Mouse (Mus musculus): ENCODE results near the gene Zcchc4. TPM values are rescaled to one million over a fixed set of nuclear protein-coding genes. Genes with fewer than 3 reads are reported as not detected.
A peak's percentile ranks its signal among the peaks of the same experiment; 100 is the strongest.

Zcchc4 gene
- polyA plus RNA-seq (2014; fragmentation: Nextera tagmentation; extraction: Ambion mirVana): 9.7 and 12.9 TPM in 2 replicates

DNA sequence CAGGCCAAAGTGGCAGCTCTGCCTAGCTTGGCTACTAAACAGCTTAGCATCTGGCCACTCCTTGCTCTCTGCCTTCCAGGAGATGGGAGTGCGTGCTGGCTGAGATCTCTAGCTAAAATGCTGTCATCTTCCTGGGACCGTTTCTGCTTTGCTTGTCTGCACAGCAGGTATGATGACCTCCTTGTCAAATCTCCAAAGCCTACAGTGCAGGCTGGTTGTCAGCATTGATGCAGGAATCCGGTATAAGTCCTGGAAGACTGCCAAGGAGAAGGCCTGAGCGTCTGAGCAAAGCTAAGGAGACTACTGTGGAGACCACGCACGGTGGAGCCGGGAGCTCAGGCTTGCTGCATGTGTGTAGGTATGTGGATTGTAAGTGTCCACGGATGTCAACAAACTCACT, at the start of gene Zcchc4:
Zcchc4 (plus strand) TSS at position 173 of the 400 bp plus-strand sequence.
- H3K4me3 ChIP-seq (ENCODE audit: low read depth, low read length): no peak within 1 kb of the TSS
- H3K9me3 ChIP-seq (ENCODE audit: control insufficient read depth, low read length): no peaks in the 10 kb centered on the region
- peak; percentile 26; the same call in 1 of the 2 replicates for ATAC-seq (ENCODE audit: low read depth)
- no peak within 1 kb of the TSS for H3K9ac ChIP-seq (ENCODE audit: low read depth, low read length)
- no peaks in the 10 kb centered on the region for H3K4me1 ChIP-seq (ENCODE audit: control insufficient read depth, insufficient read depth, low read length)
- H3K36me3 ChIP-seq (ENCODE audit: control insufficient read depth, insufficient read depth, low read length): no peaks in the 10 kb centered on the region
- peak; percentile 45 for DNase-seq (ENCODE audit: low spot score)
- no peak within 1 kb of the TSS for H3K27ac ChIP-seq (replicated peaks; ENCODE audit: low read depth, low read length)
- WGBS: 64% methylated on average over 8 of the region's 8 CpGs
- H3K4me2 ChIP-seq (ENCODE audit: low read depth, low read length): no peak within 1 kb of the TSS
- H3K27me3 ChIP-seq (replicated peaks; ENCODE audit: control insufficient read depth, insufficient read depth, low read length): no peaks in the 10 kb centered on the region

DNA sequence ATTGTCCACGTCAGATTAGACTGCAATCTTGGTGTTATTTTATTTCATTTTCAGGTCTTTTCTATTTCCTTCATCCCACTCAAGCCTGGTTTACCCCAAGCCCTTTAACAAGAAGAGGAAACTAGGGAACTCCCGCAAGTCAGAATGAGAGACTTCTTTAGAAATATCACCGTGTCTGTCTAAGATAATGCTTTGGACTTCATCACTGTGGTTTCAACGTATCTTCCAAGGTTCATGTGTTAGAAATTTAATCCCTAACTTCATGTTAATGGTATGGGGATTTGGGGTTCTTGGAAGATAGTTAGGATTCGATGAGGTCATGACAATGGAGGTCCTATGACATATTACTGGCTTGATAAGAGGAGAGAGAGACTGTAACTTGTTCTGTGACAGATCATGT, 47.5 kb upstream of the Zcchc4 start:
- WGBS: 82% methylated on average over 5 of the region's 5 CpGs
- Histone ChIP-seq H3K9ac (ENCODE audit: low read depth, low read length) (no peak overlapping the region), H3K36me3 (ENCODE audit: control insufficient read depth, insufficient read depth, low read length) (no peaks in the 10 kb centered on the region), H3K9me3 (ENCODE audit: control insufficient read depth, low read length) (no peaks in the 10 kb centered on the region), H3K27me3 (replicated peaks; ENCODE audit: control insufficient read depth, insufficient read depth, low read length) (no peaks in the 10 kb centered on the region), H3K27ac (replicated peaks; ENCODE audit: low read depth, low read length) (no peak overlapping the region), H3K4me3 (ENCODE audit: low read depth, low read length) (no peak overlapping the region), H3K4me1 (ENCODE audit: control insufficient read depth, insufficient read depth, low read length) (no peaks in the 10 kb centered on the region), H3K4me2 (ENCODE audit: low read depth, low read length) (no peak overlapping the region)
- ATAC-seq (ENCODE audit: low read depth) (no peak), DNase-seq (ENCODE audit: low spot score) (no peak)

DNA sequence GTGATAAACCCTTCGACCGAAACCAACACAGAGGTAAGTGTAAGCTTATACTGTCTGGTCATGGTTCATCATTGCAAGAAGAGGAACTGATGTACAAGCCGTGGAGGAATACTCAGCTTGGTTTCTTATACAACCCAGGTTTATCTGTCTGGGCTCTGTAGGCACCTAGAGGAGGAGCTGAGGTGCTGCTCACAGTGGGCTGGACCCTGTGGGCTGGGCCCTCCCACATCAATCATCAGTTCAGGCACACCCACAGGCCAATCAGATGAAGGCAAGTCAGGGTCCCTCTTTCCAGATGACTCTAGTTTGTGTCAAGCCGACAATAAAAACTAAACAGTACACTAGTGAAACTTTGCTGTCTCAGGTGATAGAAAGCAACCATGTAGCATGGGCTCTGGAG, 42.4 kb upstream of the Zcchc4 start:
- no peak for ATAC-seq (ENCODE audit: low read depth)
- 72% methylated on average over 4 of the region's 4 CpGs for WGBS
- DNase-seq (ENCODE audit: low spot score): no peak

DNA sequence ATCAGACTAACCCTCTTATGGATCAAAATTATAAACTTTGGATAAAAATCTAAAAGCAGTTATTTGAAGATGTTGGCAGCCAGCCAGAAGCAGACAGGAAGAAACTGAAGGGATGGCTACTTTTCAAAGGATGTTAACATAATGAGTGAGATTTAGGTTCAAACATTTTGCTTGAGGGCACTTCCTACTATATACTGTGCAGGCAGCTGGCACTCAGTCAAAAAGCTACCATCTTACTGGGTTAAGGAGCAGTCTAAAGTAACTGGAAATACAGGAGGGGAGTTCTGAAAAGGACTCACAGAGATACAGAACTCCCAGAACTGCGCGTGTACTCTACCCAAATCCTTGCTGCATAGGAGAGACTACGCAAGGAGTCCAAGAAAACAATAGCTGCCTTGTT, 39.2 kb upstream of the Zcchc4 start:
- no peak; the same call in 1 of the 2 replicates for ATAC-seq (ENCODE audit: low read depth)
- 39% methylated on average over 3 of the region's 3 CpGs for WGBS
- 0 out of 2 replicates have a peak, but pooled peaks cover 3% of the 10 kb centered on the region for H3K4me1 ChIP-seq (ENCODE audit: control insufficient read depth, insufficient read depth, low read length)
- no peak overlapping the region for H3K27ac ChIP-seq (replicated peaks; ENCODE audit: low read depth, low read length)
- DNase-seq (ENCODE audit: low spot score): peak; percentile 82
- H3K36me3 ChIP-seq (ENCODE audit: control insufficient read depth, insufficient read depth, low read length): no peaks in the 10 kb centered on the region
- H3K9ac ChIP-seq (ENCODE audit: low read depth, low read length): no peak overlapping the region
- no peaks in the 10 kb centered on the region for H3K9me3 ChIP-seq (ENCODE audit: control insufficient read depth, low read length)
- no peaks in the 10 kb centered on the region for H3K27me3 ChIP-seq (replicated peaks; ENCODE audit: control insufficient read depth, insufficient read depth, low read length)
- H3K4me2 ChIP-seq (ENCODE audit: low read depth, low read length): no peak overlapping the region
- no peak overlapping the region for H3K4me3 ChIP-seq (ENCODE audit: low read depth, low read length)

More for the DNA sequence above, 42.4 kb upstream of the Zcchc4 start:
- Histone ChIP-seq H3K27ac (replicated peaks; ENCODE audit: low read depth, low read length) (no peak overlapping the region), H3K9me3 (ENCODE audit: control insufficient read depth, low read length) (no peaks in the 10 kb centered on the region), H3K27me3 (replicated peaks; ENCODE audit: control insufficient read depth, insufficient read depth, low read length) (no peaks in the 10 kb centered on the region), H3K4me3 (ENCODE audit: low read depth, low read length) (no peak overlapping the region), H3K36me3 (ENCODE audit: control insufficient read depth, insufficient read depth, low read length) (no peaks in the 10 kb centered on the region), H3K4me2 (ENCODE audit: low read depth, low read length) (no peak overlapping the region), H3K9ac (ENCODE audit: low read depth, low read length) (no peak overlapping the region), H3K4me1 (ENCODE audit: control insufficient read depth, insufficient read depth, low read length) (0 out of 2 replicates have a peak, but pooled peaks cover 3% of the 10 kb centered on the region)

DNA sequence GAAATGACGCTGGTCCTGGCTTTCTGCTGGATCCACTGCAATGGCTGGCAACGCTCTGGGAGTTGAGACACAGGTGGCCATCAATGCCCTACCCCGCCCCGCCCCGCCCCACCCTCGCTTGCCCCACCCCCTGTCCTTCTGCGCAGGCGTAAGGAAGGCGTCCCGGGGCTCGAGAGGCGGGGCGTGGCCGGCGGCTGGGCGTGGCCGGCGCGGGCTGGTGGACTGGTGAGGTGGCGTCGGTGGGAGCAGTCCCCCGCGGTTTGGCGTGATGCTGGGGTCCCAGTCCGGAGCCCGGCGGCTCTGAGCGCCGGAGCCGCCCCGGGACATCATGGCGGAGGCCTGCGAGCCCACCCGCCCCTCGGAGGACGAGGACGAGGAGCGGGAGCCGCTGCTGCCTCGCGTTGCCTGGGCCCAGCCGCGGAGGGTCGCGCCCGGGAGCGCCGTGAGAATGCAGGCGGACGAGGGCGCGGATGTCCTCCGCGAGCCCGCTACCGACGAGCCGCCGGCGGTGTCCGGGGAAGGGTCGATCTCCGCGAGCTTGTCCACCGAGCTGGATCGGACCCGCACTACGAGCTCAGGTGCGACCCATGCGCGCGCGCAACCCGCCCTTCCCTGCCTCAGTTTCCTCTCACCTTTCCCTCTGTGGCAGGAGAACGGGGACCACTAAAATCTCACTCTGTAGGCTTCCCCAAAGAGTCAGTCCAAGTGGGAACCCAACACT, 33.7 kb upstream of the Zcchc4 start, which contains the start of gene Pi4k2b:
Pi4k2b (plus strand) TSS at position 184 of the 721 bp plus-strand sequence.
- H3K9ac ChIP-seq (ENCODE audit: low read depth, low read length): peak within 1 kb of the TSS; percentile 88
- ATAC-seq (ENCODE audit: low read depth) (peak; percentile 94), DNase-seq (ENCODE audit: low spot score) (peak; percentile 83)
- peaks cover 9% of the 10 kb centered on the region; the same call in 1 of the 2 replicates for H3K4me1 ChIP-seq (ENCODE audit: control insufficient read depth, insufficient read depth, low read length)
- H3K9me3 ChIP-seq (ENCODE audit: control insufficient read depth, low read length): no peaks in the 10 kb centered on the region
- H3K27ac ChIP-seq (replicated peaks; ENCODE audit: low read depth, low read length): peak within 1 kb of the TSS; percentile 84
- 0% methylated on average over 14 of the region's 75 CpGs for WGBS
- peak within 1 kb of the TSS; percentile 73 for H3K4me2 ChIP-seq (ENCODE audit: low read depth, low read length)
- no peaks in the 10 kb centered on the region for H3K27me3 ChIP-seq (replicated peaks; ENCODE audit: control insufficient read depth, insufficient read depth, low read length)
- H3K4me3 ChIP-seq (ENCODE audit: low read depth, low read length): peak within 1 kb of the TSS; percentile 86
- H3K36me3 ChIP-seq (ENCODE audit: control insufficient read depth, insufficient read depth, low read length): no peaks in the 10 kb centered on the region

DNA sequence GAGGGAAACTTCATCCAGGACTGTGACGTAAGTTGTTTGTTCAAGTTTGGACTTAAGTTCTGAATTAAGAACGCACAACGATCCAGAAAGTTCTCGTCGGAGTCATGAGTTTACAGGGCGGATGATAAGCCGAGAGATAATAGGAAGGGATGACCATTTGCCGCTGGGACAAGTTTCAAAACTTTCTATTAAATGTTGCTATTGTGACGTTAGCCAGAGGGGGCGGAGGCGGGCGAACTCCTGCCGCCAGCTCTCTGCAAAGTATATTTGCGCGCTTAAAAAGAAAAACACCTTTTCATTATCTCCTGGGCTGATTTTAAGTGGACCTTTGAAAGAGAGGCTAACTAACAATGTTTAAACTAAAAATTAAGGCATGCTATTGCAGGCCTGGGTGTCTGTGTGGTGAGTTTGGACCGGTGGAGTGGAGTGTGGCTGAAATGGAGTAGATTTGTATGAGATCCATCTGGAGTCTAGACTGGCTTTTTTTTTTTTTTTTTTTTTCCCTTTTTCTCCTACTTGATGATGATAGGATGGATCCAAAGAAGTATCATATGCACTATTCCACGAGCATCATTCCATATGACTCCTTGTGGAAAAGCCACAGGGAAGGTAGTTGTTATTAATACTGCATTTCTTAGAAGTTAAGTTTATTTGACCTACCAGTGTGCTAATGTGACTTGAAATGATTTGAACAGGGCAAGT, 32.9 kb upstream of the Zcchc4 start:
- peak; percentile 59 for DNase-seq (ENCODE audit: low spot score)

DNA sequence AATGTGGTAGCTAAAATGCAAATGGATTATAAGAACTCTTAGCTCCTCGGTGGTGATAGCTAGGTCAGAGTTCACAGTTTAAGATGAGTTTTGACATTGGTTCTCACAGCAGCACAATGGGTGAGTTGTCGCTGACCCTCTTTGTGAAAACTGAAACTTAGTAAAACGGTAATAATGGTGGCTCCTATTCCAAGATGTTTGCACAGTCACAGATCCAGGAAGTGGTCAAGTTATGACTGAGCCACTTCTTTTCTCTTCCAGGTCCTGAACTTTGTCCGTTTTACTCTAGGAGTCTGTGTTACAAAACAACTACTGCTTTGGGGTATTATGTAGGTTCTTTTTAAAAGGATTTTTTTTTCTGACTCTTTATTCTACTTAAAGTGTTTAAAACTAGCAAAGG, 32.0 kb upstream of the Zcchc4 start:
- Histone ChIP-seq H3K27ac (replicated peaks; ENCODE audit: low read depth, low read length) (no peak overlapping the region), H3K9ac (ENCODE audit: low read depth, low read length) (no peak overlapping the region), H3K36me3 (ENCODE audit: control insufficient read depth, insufficient read depth, low read length) (no peaks in the 10 kb centered on the region), H3K27me3 (replicated peaks; ENCODE audit: control insufficient read depth, insufficient read depth, low read length) (no peaks in the 10 kb centered on the region), H3K9me3 (ENCODE audit: control insufficient read depth, low read length) (no peaks in the 10 kb centered on the region), H3K4me3 (ENCODE audit: low read depth, low read length) (peak overlapping the region; percentile 86; the same call in 1 of the 2 replicates), H3K4me2 (ENCODE audit: low read depth, low read length) (peak overlapping the region; percentile 73), H3K4me1 (ENCODE audit: control insufficient read depth, insufficient read depth, low read length) (peaks cover 11% of the 10 kb centered on the region; the same call in 1 of the 2 replicates)
- DNase-seq (ENCODE audit: low spot score): no peak
- ATAC-seq (ENCODE audit: low read depth): no peak
- 42% methylated on average over 4 of the region's 4 CpGs for WGBS

More for the DNA sequence above, 32.9 kb upstream of the Zcchc4 start:
- Histone ChIP-seq H3K9ac (ENCODE audit: low read depth, low read length) (peak overlapping the region; percentile 88), H3K4me3 (ENCODE audit: low read depth, low read length) (peak overlapping the region; percentile 86), H3K27ac (replicated peaks; ENCODE audit: low read depth, low read length) (peak overlapping the region; percentile 84), H3K36me3 (ENCODE audit: control insufficient read depth, insufficient read depth, low read length) (no peaks in the 10 kb centered on the region), H3K27me3 (replicated peaks; ENCODE audit: control insufficient read depth, insufficient read depth, low read length) (no peaks in the 10 kb centered on the region), H3K4me1 (ENCODE audit: control insufficient read depth, insufficient read depth, low read length) (peaks cover 9% of the 10 kb centered on the region; the same call in 1 of the 2 replicates), H3K4me2 (ENCODE audit: low read depth, low read length) (peak overlapping the region; percentile 73), H3K9me3 (ENCODE audit: control insufficient read depth, low read length) (no peaks in the 10 kb centered on the region)
- 2% methylated on average over 17 of the region's 17 CpGs for WGBS
- ATAC-seq (ENCODE audit: low read depth): peak; percentile 17; the same call in 1 of the 2 replicates

DNA sequence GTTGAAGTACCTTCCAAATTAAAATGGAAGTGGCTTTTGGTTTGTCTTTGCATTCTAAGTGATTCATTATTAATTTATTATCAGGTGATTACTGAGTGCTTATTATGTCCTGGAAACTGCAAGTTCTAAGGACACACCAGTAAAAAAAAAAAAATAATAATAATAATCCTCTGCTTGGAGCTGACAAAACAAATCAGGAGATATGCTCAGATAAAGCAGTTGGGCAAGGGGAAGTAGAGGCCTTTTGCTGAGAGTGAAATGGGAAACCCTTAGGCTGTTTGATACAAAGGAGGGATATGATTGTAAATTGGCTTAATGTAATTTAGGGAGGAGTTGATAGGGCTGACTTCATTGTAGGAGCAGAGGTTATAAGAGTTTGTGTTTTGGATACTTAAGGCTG, 28.3 kb upstream of the Zcchc4 start:
- peaks cover 18% of the 10 kb centered on the region; the same call in 1 of the 2 replicates for H3K4me1 ChIP-seq (ENCODE audit: control insufficient read depth, insufficient read depth, low read length)
- no peak overlapping the region for H3K9ac ChIP-seq (ENCODE audit: low read depth, low read length)
- H3K27me3 ChIP-seq (replicated peaks; ENCODE audit: control insufficient read depth, insufficient read depth, low read length): no peaks in the 10 kb centered on the region
- no peak overlapping the region for H3K27ac ChIP-seq (replicated peaks; ENCODE audit: low read depth, low read length)
- DNase-seq (ENCODE audit: low spot score): no peak
- H3K4me3 ChIP-seq (ENCODE audit: low read depth, low read length): no peak overlapping the region
- H3K4me2 ChIP-seq (ENCODE audit: low read depth, low read length): no peak overlapping the region
- H3K36me3 ChIP-seq (ENCODE audit: control insufficient read depth, insufficient read depth, low read length): 0 out of 2 replicates have a peak, but pooled peaks cover 3% of the 10 kb centered on the region
- H3K9me3 ChIP-seq (ENCODE audit: control insufficient read depth, low read length): no peaks in the 10 kb centered on the region
- ATAC-seq (ENCODE audit: low read depth): no peak
